Mouse (Mus musculus) spleen, adult 2 months (tissue): Measurements from ENCODE around the gene Pde1a.

ENCODE experiments used
- CTCF ChIP-seq: fragments of 200-500 bp; IDR thresholded peaks from 2 replicates; pipeline ENCODE4 v1.5.1; 2011; ENCODE audit warnings: mild to moderate bottlenecking, inconsistent platforms; ENCODE audit not compliant: insufficient read depth, insufficient read length, insufficient replicate concordance; ENCODE audit errors: extremely low read depth
- POLR2A ChIP-seq: fragments of 200-500 bp; IDR thresholded peaks from 2 replicates; pipeline ENCODE4 v1.6.1; 2011; ENCODE audit warnings: low read depth, low read length, inconsistent platforms

DNA sequence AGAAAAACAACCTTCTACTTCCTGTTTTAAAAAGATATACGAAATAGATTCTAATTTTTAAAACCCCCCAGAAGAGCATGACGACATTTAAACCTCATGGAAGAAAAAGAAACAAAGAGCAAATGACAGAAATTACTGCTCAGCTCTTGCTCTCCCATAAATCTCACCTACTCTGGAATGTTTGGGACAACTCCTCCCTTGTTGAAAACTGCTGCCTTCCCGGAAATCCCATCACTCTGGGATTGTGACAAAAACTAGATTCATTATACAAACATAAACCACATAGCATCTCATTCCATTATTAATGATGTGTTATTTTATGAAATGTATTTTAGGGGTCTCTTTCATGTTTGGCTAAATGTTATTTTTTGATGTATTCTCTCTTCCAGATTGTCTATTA lies 48.9 kb upstream of the Pde1a start:
- TF ChIP-seq POLR2A (no peak), CTCF (no peak)
